Mouse (Mus musculus): ENCODE data around the gene Gpr152. TPM values are rescaled to one million over a fixed set of nuclear protein-coding genes. Genes with fewer than 3 reads are reported as not detected.

Gpr152 gene
- total RNA-seq, 2 experiments from 2014 or later: not detected

DNA sequence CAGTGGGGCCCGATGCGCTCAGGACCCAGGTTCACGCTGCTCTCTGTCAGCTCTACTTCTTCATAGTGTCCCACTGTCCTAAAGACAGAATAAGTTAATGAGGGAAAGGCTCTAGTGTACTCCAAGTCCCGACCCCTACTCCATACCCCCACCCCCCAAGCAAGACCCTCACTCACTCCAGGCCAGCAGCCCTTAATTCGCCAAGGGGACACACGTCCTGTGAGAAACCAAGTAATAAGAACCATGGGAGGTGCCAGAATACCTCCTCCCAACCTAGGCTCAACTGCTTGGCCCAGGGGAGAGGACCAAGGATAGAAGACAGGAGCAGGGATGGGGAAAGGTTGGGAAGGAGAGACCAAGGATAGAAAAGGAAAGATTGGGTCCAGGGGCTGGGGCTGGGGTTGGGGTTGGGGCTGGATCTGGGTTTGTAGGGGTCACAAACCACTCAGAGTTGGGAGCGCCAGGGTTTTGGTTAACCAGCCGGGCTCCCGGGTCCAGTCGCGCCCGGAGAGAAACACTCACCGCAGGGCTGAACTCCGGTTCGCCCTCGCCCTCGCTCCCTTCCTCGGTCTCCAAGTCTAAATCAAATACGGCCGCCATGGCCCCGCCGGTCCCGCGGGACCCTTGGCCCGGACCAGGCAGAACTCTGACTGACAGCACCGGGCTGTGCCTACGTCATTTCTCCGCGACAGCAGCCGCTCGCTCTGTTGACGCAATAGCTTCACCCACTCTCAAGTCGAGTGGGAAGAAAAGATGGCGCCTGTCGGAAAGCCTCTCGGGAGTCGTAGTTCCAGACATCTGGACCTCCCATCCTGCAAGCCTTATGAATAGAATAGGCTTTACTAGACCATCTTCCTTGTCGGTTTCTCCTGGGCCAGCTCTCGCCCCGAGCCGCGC lies 23.3 kb downstream of the Gpr152 start, which contains the start of gene Rps6kb2:
Gene Rps6kb2, minus strand, starts transcription at position 709 of the 897 bp plus-strand sequence.
- intact Hi-C loops (cut with DNase I): loop anchor here (5.0 kb wide), 1 partner anchor 36 kb away; the partner anchor contains the start of gene Aip
- Histone ChIP-seq H3K27ac (peak within 1 kb of the TSS; percentile 98), H3K4me3 (peak within 1 kb of the TSS; percentile 83)
- no peak for TF ChIP-seq CTCF (IDR thresholded peaks at IDR 0.05)
- peak; percentile 97 for DNase-seq

DNA sequence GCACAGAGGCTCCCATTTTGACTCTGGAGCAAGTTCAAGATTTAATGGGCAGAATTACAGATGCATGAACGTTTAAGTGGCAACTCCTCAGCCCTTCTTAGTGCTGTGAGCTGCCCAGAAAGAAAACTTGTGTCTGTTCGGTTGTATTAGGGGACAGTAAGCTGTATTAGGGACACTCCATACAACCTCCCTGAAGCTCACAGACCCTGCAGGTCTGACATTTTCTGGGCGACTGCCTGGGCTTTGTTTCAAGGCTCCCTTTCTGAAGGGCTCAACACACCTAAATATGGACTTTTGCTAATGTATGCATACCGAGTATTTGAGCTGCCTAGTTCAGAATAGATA lies 23.9 kb downstream of the Gpr152 start:
- peak overlapping the region; percentile 83 for H3K4me3 ChIP-seq
- TF ChIP-seq CTCF (IDR thresholded peaks at IDR 0.05): no peak
- no peak for DNase-seq
- H3K27ac ChIP-seq: peak overlapping the region; percentile 98
- intact Hi-C loops (cut with DNase I): loop anchor here (5.0 kb wide), 1 partner anchor 36 kb away; the partner anchor contains the start of gene Aip

DNA sequence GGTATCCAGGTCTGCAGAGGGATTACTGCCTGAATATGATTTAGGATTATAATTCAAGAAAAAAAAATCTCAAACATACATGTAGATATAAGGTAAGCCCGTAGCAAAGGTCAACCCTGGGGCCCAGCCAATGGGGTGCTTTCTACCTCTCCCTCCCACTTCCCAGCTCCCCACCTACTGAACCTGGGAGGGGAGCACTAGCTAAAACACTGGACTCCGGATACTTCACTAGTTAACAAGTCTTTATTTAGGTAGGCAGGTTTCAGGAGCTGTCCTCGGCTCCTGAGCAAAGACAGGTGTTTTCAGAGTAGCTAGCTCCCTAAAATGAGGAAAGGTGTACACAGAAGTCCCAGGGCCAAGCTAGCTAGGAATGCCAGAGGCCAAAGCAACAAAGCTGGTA lies 24.5 kb downstream of the Gpr152 start:
- Histone ChIP-seq H3K4me3 (no peak overlapping the region), H3K27ac (no peak overlapping the region; the same call in 1 of the 2 replicates)
- TF ChIP-seq CTCF (IDR thresholded peaks at IDR 0.05): no peak
- no peak for DNase-seq
- intact Hi-C loops (cut with DNase I): loop anchor here (5.0 kb wide), 1 partner anchor 37 kb away; the partner anchor contains the start of gene Aip

DNA sequence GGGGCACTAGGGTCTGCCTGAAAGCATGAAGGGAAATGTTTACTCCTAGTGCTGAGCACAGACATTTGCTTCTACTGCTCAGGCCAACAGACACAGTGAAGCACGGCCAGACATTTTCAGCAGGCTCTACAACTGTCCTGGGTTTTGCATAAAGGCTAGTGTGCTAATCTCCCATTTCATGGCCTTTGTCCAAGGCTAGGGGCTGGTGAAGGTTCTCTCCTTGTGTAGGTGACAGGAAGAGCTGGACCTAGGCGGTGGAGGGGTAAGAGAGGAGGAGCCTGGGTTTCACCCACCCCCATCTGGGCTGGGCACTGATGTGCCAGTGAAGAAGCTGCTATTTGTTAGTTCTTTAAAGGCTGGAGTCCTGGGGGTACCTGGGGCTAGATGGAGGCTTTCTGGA lies 25.1 kb downstream of the Gpr152 start:
- intact Hi-C loops (cut with DNase I): loop anchor here (5.0 kb wide), 1 partner anchor 37 kb away; the partner anchor contains the start of gene Aip
- H3K4me3 ChIP-seq: no peak overlapping the region
- peak overlapping the region; percentile 31; the same call in 1 of the 2 replicates for H3K27ac ChIP-seq
- no peak for TF ChIP-seq CTCF (IDR thresholded peaks at IDR 0.05)
- DNase-seq: no peak

DNA sequence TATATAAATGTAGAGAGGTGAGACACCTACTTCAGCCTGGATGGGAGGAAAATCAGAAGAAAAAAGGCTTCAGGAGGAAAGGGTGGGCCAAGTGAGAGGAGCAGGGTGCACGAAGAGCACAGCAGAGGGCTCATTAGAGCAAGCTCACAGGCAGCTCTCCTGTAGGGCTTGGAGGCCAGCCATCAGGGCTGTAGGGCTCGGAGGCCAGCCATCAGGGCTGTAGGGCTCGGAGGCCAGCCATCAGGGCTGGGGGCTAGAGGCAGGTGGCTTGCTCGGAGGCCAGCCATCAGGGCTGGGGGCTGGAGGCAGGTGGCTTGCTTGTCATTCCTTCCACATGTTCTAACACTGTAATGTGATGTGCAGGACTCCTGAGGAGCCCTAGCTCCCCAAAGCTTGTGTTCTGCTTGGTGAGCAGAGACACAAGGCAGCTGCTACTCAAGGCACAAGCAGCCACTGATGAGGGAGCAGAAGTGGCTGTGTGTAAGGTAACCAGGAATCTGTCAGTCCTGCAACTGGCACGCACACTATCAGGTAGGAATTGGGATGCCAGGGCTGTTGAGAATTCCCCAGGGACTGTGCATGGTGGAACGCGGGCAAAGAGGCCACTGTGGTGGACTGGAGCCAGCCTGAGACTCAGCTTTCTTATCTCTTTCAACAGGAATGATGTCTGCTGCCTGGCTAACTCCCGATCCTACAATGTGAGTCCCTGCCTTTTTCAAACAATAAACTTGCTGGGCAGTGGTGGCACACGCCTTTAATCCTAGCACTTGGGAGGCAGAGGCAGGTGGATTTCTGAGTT lies 27.3 kb downstream of the Gpr152 start:
- no peak for DNase-seq
- Histone ChIP-seq H3K27ac (no peak overlapping the region), H3K4me3 (no peak overlapping the region)
- no peak for TF ChIP-seq CTCF (IDR thresholded peaks at IDR 0.05)
- intact Hi-C loops (cut with DNase I): no loop called here

DNA sequence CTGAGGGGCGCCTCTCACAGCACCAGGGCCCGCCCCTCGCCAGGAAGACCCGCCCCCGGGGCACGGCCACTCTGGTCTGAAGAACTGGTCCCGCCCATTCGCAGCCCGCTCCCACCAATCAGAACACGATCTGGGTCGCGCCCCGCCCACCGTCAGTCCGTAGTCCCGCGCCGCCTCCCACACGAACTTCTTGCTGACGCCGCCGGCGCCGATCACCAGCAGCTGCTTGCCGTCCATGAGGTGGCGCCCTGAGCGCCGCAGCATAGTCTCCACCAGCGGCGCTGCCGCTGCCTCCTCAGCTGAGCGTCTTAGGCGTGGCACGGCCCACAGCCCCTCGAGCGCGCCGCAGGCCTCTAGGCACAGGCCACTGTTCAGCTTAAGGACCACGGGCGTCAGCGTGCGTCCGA lies 29.8 kb downstream of the Gpr152 start:
- intact Hi-C loops (cut with DNase I): no loop called here
- Histone ChIP-seq H3K4me3 (peak overlapping the region; percentile 79), H3K27ac (peak overlapping the region; percentile 98)
- TF ChIP-seq CTCF (IDR thresholded peaks at IDR 0.05): peak; percentile 98
- DNase-seq: peak; percentile 99

DNA sequence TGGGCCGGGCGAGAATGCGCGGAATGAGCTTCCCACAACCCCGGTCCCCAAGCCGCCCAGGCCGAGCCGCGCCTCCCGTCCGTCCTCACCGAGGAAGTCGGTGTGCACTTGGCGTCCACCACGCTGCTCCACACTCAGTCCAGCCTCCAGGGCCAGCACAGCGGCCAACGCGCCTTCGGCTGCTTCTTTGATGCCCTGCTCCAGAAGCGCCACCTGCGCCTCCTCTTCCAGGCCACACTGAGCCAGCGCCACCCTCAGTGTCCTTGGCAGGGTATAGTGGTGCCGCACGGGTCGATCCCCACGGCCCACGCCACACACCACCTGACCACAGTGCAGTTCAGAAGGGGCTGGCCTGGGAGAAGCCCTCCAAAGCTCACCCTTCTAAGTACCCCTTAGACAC lies 30.2 kb downstream of the Gpr152 start:
- DNase-seq: no peak
- H3K4me3 ChIP-seq: peak overlapping the region; percentile 79
- intact Hi-C loops (cut with DNase I): loop anchor here (1.0 to 2.0 kb wide), 2 partner anchors 21 to 59 kb away; partner anchors contain the start of gene Tbc1d10c

DNA sequence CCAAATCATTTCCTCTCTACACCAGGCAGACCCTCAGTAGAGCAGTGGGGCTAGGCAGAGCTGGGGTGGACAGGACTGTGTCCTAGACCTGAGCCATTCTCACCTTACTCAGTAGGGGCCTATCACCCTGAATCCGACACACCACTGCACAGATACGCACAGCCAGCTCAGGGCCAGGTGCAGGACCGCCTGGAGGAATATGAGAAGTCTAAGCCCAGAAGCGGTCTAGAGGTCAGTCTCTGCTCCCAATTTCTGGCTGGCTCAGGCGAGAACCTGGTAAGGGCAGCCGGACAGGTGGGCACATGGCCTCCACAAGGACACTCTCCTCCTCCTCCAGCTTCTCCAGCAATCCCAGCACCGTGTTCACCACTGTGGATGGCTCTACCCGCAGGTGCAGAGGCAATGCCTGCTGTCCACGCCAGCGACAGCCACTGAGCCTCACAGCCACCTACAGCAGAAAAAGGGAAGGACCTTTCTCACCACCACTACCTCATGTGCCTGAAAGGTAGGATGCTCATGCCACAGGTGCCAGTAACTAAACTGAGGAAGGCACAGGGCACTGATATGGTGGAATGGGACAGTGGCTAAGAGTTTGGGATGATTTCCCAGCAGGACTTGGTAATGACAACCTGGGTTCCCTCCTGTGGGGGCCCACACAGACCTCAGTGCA lies 31.3 kb downstream of the Gpr152 start:
- intact Hi-C loops (cut with DNase I): loop anchor here (1.0 to 2.0 kb wide), 2 partner anchors 20 to 58 kb away; partner anchors contain the start of gene Tbc1d10c
- DNase-seq: peak; percentile 61
- TF ChIP-seq CTCF (IDR thresholded peaks at IDR 0.05): no peak
- Histone ChIP-seq H3K27ac (peak overlapping the region; percentile 98), H3K4me3 (peak overlapping the region; percentile 79)

More for the DNA sequence above, 30.2 kb downstream of the Gpr152 start:
- H3K27ac ChIP-seq: peak overlapping the region; percentile 98
- TF ChIP-seq CTCF (IDR thresholded peaks at IDR 0.05): no peak

DNA sequence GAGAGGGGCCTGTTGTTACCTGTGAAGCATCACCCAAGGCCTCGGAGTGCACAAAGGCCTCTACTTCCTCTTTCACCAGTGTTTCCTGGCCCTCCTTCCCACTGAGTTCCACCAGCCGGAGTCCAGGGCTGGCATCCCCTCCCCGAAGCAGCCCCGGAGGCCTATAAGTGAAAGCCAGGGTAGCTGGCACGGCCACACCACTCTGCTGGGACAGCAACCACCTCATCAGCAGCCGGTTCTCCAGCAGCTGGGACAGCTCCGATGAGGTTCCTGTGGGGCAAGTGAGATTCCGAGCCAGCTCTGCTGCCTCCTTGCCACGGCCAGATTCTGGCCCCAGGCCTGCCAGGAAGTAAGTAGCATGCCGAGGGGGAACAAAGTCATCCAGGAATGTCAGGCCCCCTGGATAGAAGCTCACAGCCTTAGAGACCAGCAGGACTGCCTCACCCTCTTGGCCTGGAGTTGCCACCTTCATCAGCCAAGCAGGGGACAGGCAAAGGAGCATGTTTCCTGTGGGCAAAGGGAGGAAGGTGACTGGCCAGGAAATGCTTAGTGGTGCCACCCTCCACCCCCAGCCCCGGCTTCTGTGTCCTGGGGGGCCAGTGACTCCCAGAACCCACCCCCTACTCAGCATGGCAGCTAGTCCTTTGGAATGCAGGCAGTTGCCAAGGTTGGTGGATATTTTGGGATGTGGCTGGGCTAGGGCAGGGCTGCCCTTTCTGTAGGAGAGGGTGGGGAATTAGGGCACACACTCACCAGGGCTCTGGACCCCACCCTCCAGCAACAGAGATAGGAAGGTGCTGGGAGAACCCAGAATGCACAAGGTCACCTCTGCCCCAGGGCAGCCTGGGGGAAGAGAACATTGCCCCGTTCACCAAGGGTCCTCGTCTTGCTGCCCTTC lies 32.1 kb downstream of the Gpr152 start:
- no peak for TF ChIP-seq CTCF (IDR thresholded peaks at IDR 0.05)
- intact Hi-C loops (cut with DNase I): loop anchor here (2.0 kb wide), 1 partner anchor 57 kb away; no protein-coding TSS in a partner anchor
- peak overlapping the region; percentile 79 for H3K4me3 ChIP-seq
- H3K27ac ChIP-seq: peak overlapping the region; percentile 98
- peak; percentile 84 for DNase-seq

DNA sequence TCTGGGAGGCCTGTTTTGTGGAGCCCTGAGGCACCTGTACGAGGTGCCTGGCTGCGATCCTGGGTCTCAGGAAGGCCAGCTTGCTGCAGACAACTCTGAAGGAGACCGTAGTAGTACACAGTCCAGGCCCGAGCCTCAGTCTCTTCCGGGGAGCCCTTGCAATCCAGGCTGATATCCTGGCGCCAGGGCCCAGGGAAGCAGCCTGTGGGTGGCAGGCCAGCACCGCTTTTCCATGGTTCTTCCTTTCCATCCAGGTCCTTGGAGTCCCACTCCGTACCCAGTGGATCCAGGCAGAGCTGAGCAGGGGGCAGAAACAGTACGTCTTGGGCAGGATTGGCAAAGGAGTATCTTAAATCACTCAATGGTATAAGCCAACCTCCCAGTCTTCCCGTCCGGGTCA lies 33.3 kb downstream of the Gpr152 start:
- DNase-seq: peak; percentile 51
- intact Hi-C loops (cut with DNase I): no loop called here
- H3K27ac ChIP-seq: peak overlapping the region; percentile 98

DNA sequence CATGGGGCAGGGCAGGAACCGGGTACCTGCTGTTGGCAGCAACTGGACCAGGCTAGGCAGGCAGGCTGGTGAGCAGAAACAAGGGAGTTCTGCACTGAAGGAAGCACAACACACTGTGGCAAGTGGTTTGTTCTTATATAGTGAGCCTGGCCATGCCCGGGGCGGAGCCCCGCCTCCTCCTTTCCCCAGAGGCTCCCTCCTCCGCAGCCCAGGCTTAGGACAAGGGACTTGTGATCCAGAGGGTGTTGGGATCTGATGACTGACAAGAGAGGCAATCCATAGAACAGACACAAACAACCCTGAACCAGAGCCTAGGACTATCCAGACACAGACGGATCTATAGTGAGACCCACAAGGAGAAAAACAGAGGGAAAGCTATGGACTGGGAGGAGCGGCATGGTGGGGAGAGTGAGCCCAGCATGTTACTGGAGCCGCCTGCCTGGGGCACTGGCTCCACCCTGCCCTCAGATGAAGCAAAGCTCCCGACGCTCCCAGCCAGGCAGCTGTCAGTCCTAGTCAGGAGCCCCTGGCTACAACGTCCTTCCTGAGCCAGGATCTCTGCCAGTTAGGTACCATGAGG lies 35.9 kb downstream of the Gpr152 start, which contains the start of gene Carns1:
Gene Carns1, minus strand, starts transcription at position 112 of the 580 bp plus-strand sequence.
- intact Hi-C loops (cut with DNase I): no loop called here
- TF ChIP-seq CTCF (IDR thresholded peaks at IDR 0.05): no peak
- Histone ChIP-seq H3K27ac (peak within 1 kb of the TSS; percentile 98), H3K4me3 (peak within 1 kb of the TSS; percentile 74)
- peak; percentile 82 for DNase-seq

More for the DNA sequence above, 33.3 kb downstream of the Gpr152 start:
- peak overlapping the region; percentile 34 for H3K4me3 ChIP-seq
- TF ChIP-seq CTCF (IDR thresholded peaks at IDR 0.05): peak; percentile 26; the same call in 1 of the 2 replicates

Measured in gastrocnemius, adult 2 months (tissue).